Mouse (Mus musculus): ENCODE data around the gene 5430419D17Rik. TPM values are rescaled to one million over a fixed set of nuclear protein-coding genes. Genes with fewer than 3 reads are reported as not detected.

The 5430419D17Rik gene
- total RNA-seq (2018; cell fraction: chromatin; rRNA removed) = not detected
- not detected for total RNA-seq (2018; cell fraction: cytosol; rRNA removed)
- not detected for total RNA-seq (2018; cell fraction: nucleus; rRNA removed)
- polyA plus RNA-seq (2018) = not detected in 3 replicates

GRCm38 (mm10) chr7:131174121-131174520, at the start of gene 5430419D17Rik:
5430419D17Rik (plus strand) TSS chr7:131174402.
- H3K36me3 ChIP-seq (ENCODE audit: inconsistent target) = no peaks in the 10 kb centered on the region
- H3K79me2 ChIP-seq (ENCODE audit: inconsistent target) = no peaks in the 10 kb centered on the region
- no peak within 1 kb of the TSS for H3K4me3 ChIP-seq (ENCODE audit: inconsistent target)
- H3K27ac ChIP-seq = no peak within 1 kb of the TSS
- 89% methylated on average over 9 of the region's 9 CpGs for WGBS (ENCODE audit: missing documents)

DNA sequence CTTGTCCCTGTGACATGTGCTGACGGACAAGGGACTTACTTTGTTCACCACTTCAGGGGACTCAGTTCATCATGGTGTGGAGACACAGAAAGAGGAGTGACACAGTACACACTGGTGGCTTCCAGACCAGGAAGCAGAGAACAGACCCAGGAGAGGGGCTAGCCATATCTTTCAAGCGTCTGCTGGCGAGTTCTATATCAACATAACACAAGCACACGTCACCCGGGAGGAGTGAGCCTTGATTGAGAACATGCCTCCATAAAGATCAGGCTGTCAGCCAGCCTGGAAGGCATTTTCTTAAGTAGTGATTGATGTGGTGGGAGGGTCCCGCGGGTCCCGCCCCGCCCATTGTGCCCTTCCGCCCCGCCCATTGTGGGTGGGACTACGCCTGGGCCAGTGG, 44.2 kb upstream of the 5430419D17Rik start:
- WGBS (ENCODE audit: missing documents) = 84% methylated on average over 9 of the region's 12 CpGs
- no peak overlapping the region for H3K4me3 ChIP-seq (ENCODE audit: inconsistent target)
- no peaks in the 10 kb centered on the region for H3K36me3 ChIP-seq (ENCODE audit: inconsistent target)
- H3K79me2 ChIP-seq (ENCODE audit: inconsistent target) = no peaks in the 10 kb centered on the region
- no peak overlapping the region for H3K27ac ChIP-seq

GRCm38 (mm10) chr7:131133181-131133580, 41.0 kb upstream of the 5430419D17Rik start:
- H3K36me3 ChIP-seq (ENCODE audit: inconsistent target) = no peaks in the 10 kb centered on the region
- no peaks in the 10 kb centered on the region for H3K79me2 ChIP-seq (ENCODE audit: inconsistent target)
- 63% methylated on average over 3 of the region's 3 CpGs for WGBS (ENCODE audit: missing documents)
- no peak overlapping the region for H3K4me3 ChIP-seq (ENCODE audit: inconsistent target)
- H3K27ac ChIP-seq = no peak overlapping the region

DNA sequence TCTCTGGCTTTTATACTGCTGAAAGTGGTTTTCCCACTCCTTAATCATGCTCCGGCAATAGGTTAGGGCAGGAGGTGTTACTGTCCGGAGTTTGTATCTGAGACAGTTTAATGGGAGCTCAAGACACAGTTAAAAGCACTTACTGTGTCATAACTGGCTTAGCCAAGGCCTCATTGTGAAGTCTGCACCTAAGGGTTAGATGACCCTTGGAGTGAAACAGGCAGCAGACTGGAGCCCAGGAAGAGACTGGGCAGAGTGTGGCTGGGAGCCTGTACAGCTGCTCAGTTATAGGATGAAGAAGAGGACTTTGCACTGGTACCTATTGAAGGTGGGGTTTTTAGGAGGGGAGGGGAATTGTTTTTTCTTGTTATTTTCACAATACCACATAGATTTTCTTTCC, 28.0 kb upstream of the 5430419D17Rik start, which contains the start of gene 4933402N03Rik:
Gene 4933402N03Rik, minus strand, starts transcription at position 101 of the 400 bp plus-strand sequence.
- no peaks in the 10 kb centered on the region for H3K79me2 ChIP-seq (ENCODE audit: inconsistent target)
- no peak within 1 kb of the TSS for H3K27ac ChIP-seq
- WGBS (ENCODE audit: missing documents) = 95% methylated on average over 2 of the region's 2 CpGs
- no peak within 1 kb of the TSS for H3K4me3 ChIP-seq (ENCODE audit: inconsistent target)
- H3K36me3 ChIP-seq (ENCODE audit: inconsistent target) = no peaks in the 10 kb centered on the region

DNA sequence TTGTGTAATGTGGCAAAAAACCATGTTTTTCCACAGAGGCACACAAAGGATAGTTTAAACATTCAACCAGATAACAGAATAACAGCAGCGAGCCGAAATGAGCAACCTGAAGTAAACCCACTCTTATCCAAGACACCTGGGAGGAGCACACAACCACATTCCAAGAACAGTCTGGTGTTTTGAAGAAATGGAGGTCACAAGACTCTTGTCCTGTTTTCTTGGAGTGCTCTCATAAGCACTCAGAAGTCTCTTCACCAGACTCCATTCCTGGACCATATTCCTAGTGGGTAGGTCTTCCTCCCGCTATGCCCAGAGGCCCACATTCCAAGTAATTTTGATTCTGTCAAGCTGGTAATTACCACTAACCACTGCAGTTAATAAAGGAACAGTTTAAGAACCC, 24.0 kb upstream of the 5430419D17Rik start:
- H3K79me2 ChIP-seq (ENCODE audit: inconsistent target) = no peaks in the 10 kb centered on the region
- no peak overlapping the region for H3K4me3 ChIP-seq (ENCODE audit: inconsistent target)
- no peak overlapping the region for H3K27ac ChIP-seq
- H3K36me3 ChIP-seq (ENCODE audit: inconsistent target) = no peaks in the 10 kb centered on the region
- WGBS (ENCODE audit: missing documents) = 98% methylated on average over 3 of the region's 3 CpGs

- Histone ChIP-seq H3K79me2 (ENCODE audit: inconsistent target) (no peaks in the 10 kb centered on the region), H3K4me3 (ENCODE audit: inconsistent target) (no peak overlapping the region), H3K36me3 (ENCODE audit: inconsistent target) (no peaks in the 10 kb centered on the region), H3K27ac (no peak overlapping the region)
- WGBS (ENCODE audit: missing documents) = 10% methylated on average over 5 of the region's 5 CpGs
These were observed 21.2 kb upstream of the 5430419D17Rik start for GRCm38 (mm10) chr7:131153044-131153443.

DNA sequence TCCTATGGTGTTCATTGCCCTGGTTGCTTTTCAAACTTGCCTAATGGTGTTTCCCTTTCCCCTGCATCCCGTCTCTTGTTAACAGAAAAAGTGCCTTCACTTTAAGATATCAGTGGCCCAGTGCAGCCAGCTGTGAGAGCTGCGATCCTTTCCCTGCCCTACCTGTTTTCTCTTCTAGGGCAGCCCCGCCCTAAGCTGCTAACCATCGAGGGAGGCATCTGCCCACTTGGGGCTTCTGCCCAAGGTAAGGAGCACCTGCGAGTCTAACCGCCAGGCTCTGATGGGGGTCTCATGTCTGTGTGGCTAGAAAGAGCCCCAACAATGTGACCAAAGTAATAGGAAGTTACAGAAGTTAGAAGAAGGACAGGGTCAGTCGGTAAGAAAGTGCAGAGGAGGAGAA, 12.0 kb upstream of the 5430419D17Rik start:
- no peaks in the 10 kb centered on the region for H3K79me2 ChIP-seq (ENCODE audit: inconsistent target)
- WGBS (ENCODE audit: missing documents) = 74% methylated on average over 7 of the region's 7 CpGs
- no peak overlapping the region for H3K4me3 ChIP-seq (ENCODE audit: inconsistent target)
- no peak overlapping the region for H3K27ac ChIP-seq
- H3K36me3 ChIP-seq (ENCODE audit: inconsistent target) = no peaks in the 10 kb centered on the region

- Histone ChIP-seq H3K79me2 (ENCODE audit: inconsistent target) (no peaks in the 10 kb centered on the region), H3K36me3 (ENCODE audit: inconsistent target) (no peaks in the 10 kb centered on the region), H3K27ac (no peak overlapping the region), H3K4me3 (ENCODE audit: inconsistent target) (no peak overlapping the region)
- WGBS (ENCODE audit: missing documents) = 83% methylated on average over 3 of the region's 3 CpGs
These were observed 6.4 kb upstream of the 5430419D17Rik start for GRCm38 (mm10) chr7:131167771-131168170.

- H3K79me2 ChIP-seq (ENCODE audit: inconsistent target) = no peaks in the 10 kb centered on the region
- H3K36me3 ChIP-seq (ENCODE audit: inconsistent target) = no peaks in the 10 kb centered on the region
- no peak overlapping the region for H3K4me3 ChIP-seq (ENCODE audit: inconsistent target)
- 4% methylated on average over 2 of the region's 2 CpGs for WGBS (ENCODE audit: missing documents)
- no peak overlapping the region for H3K27ac ChIP-seq
These were observed 5.1 kb upstream of the 5430419D17Rik start for GRCm38 (mm10) chr7:131169099-131169498.

DNA sequence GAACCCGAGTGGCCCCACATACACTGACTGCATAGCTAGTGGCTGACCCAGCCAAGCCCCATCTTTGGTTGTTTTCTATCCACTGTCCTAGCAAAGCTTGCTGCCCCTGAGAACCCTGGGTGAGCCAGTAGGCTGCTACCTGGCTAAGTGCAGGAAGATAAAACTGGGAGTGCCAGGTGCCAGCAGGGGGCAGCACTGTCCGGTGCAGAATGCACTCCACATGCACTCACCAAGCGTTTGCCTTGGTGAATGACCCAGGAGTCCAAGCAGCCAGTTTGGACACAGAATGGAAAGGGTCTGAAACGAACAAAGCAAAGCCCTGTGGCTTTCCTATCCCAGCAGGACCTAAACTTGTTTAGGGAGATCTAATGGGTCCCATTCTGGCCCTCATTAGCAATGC, 8.5 kb downstream of the 5430419D17Rik start:
- no peak overlapping the region for H3K4me3 ChIP-seq (ENCODE audit: inconsistent target)
- no peaks in the 10 kb centered on the region for H3K79me2 ChIP-seq (ENCODE audit: inconsistent target)
- H3K27ac ChIP-seq = no peak overlapping the region
- H3K36me3 ChIP-seq (ENCODE audit: inconsistent target) = no peaks in the 10 kb centered on the region
- 58% methylated on average over 4 of the region's 4 CpGs for WGBS (ENCODE audit: missing documents)

- Histone ChIP-seq H3K36me3 (ENCODE audit: inconsistent target) (no peaks in the 10 kb centered on the region), H3K27ac (no peak overlapping the region), H3K4me3 (ENCODE audit: inconsistent target) (no peak overlapping the region), H3K79me2 (ENCODE audit: inconsistent target) (no peaks in the 10 kb centered on the region)
- WGBS (ENCODE audit: missing documents) = 73% methylated on average over 8 of the region's 8 CpGs
These were observed 10.1 kb downstream of the 5430419D17Rik start for GRCm38 (mm10) chr7:131184339-131184738.

- WGBS (ENCODE audit: missing documents) = 65% methylated on average over 8 of the region's 8 CpGs
- Histone ChIP-seq H3K27ac (no peak overlapping the region), H3K79me2 (ENCODE audit: inconsistent target) (no peaks in the 10 kb centered on the region), H3K36me3 (ENCODE audit: inconsistent target) (no peaks in the 10 kb centered on the region), H3K4me3 (ENCODE audit: inconsistent target) (no peak overlapping the region)
These were observed 12.8 kb downstream of the 5430419D17Rik start for GRCm38 (mm10) chr7:131187047-131187446.

DNA sequence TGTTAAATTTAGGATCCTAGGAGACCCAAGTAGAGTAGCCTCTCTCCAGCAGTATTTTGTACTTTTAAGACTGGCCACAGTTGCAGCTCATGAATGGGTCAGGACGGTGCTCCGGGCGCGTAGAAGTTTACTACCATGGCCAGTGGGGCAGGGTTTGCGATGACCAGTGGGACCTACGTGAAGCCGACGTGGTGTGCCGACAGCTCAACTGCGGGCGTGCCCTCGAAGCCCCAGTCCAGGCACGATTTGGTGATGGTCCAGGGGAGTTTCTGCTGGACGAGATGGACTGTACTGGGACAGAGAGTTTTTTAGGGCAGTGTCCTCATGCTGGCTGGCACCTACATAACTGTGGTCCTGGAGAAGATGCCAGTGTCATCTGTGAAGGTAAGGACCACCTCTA, 13.8 kb downstream of the 5430419D17Rik start:
- 92% methylated on average over 14 of the region's 14 CpGs for WGBS (ENCODE audit: missing documents)
- no peaks in the 10 kb centered on the region for H3K36me3 ChIP-seq (ENCODE audit: inconsistent target)
- no peak overlapping the region for H3K27ac ChIP-seq
- H3K79me2 ChIP-seq (ENCODE audit: inconsistent target) = no peaks in the 10 kb centered on the region
- no peak overlapping the region for H3K4me3 ChIP-seq (ENCODE audit: inconsistent target)

- H3K4me3 ChIP-seq (ENCODE audit: inconsistent target) = no peak overlapping the region
- no peaks in the 10 kb centered on the region for H3K36me3 ChIP-seq (ENCODE audit: inconsistent target)
- 77% methylated on average over 5 of the region's 5 CpGs for WGBS (ENCODE audit: missing documents)
- H3K79me2 ChIP-seq (ENCODE audit: inconsistent target) = no peaks in the 10 kb centered on the region
- H3K27ac ChIP-seq = no peak overlapping the region
These were observed 48.9 kb downstream of the 5430419D17Rik start for GRCm38 (mm10) chr7:131223086-131223485.

GRCm38 (mm10) chr7:131236091-131236490, 61.9 kb downstream of the 5430419D17Rik start:
- H3K27ac ChIP-seq = no peak overlapping the region
- no peaks in the 10 kb centered on the region for H3K79me2 ChIP-seq (ENCODE audit: inconsistent target)
- H3K36me3 ChIP-seq (ENCODE audit: inconsistent target) = no peaks in the 10 kb centered on the region
- no peak overlapping the region for H3K4me3 ChIP-seq (ENCODE audit: inconsistent target)

DNA sequence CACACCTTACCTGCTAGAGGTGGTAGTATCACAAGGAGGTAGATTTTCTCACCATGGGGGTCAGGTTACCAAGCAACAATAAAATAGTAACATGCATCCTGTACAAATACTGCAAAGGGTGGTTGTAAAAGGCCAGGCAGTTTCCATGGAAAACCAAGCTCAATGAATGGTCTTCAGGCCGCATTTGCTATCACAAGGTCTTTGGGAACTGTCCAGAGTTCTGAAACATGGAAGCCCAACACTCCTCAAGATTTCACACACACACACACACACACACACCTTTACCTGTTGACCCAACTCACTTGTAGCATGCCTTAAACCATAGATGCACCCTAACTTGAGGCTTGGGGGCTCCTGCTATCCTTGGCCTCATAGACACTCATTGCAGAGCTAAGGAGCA, 70.8 kb downstream of the 5430419D17Rik start:
- Histone ChIP-seq H3K79me2 (ENCODE audit: inconsistent target) (no peaks in the 10 kb centered on the region), H3K4me3 (ENCODE audit: inconsistent target) (no peak overlapping the region), H3K36me3 (ENCODE audit: inconsistent target) (no peaks in the 10 kb centered on the region), H3K27ac (no peak overlapping the region)
- WGBS (ENCODE audit: missing documents) = 29% methylated on average over 1 of the region's 1 CpGs

Data from macrophage (primary cell).